Mouse (Mus musculus) liver, embryonic 16.5 days (tissue): ENCODE data around the gene Gfm1. TPM values are rescaled to one million over a fixed set of nuclear protein-coding genes. Genes with fewer than 3 reads are reported as not detected.

ENCODE experiments used
- ATAC-seq: fragments of 200-750 bp; cut with Nextera tagmentation; 2 replicates; pipeline ENCODE4 v1.8.0; 2017; ENCODE audit warnings: low read depth, mild to moderate bottlenecking, moderate number of reproducible peaks, moderate library complexity
- H3K27ac ChIP-seq: fragments of 300-500 bp; sonication (generic); 2 replicates; pipeline ENCODE4 v1.5.1; 2014; ENCODE audit warnings: mild to moderate bottlenecking, low read length
- H3K27me3 ChIP-seq: fragments of 300-500 bp; sonication (generic); 2 replicates; pipeline ENCODE4 v1.6.1; 2014; ENCODE audit warnings: low read depth, low read length, mixed read lengths; ENCODE audit not compliant: control insufficient read depth, insufficient read depth
- H3K36me3 ChIP-seq: fragments of 300-500 bp; sonication (generic); 2 replicates; pipeline ENCODE4 v1.6.1; 2014; ENCODE audit warnings: mild to moderate bottlenecking; ENCODE audit not compliant: control insufficient read depth, insufficient read depth
- H3K4me1 ChIP-seq: fragments of 300-500 bp; sonication (generic); 2 replicates; pipeline ENCODE4 v1.6.1; 2014; ENCODE audit warnings: low read depth, low read length, mixed read lengths; ENCODE audit not compliant: control insufficient read depth
- H3K4me2 ChIP-seq: fragments of 300-500 bp; sonication (generic); 2 replicates; pipeline ENCODE4 v1.6.1; 2014; ENCODE audit warnings: low read depth, low read length, mixed read lengths
- H3K4me3 ChIP-seq: fragments of 300-500 bp; sonication (generic); 2 replicates; pipeline ENCODE4 v1.5.1; 2014; ENCODE audit warnings: low read depth, mild to moderate bottlenecking, low read length
- H3K9ac ChIP-seq: fragments of 300-500 bp; sonication (generic); 2 replicates; pipeline ENCODE4 v1.6.1; 2014; ENCODE audit warnings: low read depth, low read length
- H3K9me3 ChIP-seq: fragments of 300-500 bp; sonication (generic); replicated peaks from 2 replicates; pipeline ENCODE4 v1.6.1; 2016; ENCODE audit warnings: low read length; ENCODE audit not compliant: control insufficient read depth
- WGBS: fragments of 180-500 bp; shearing (Covaris S2); extraction: QIAGEN DNeasy Blood & Tissue Kit; methylation state at CpG from one replicate; pipeline ENCODE4 v1.1.7; 2014; ENCODE audit not compliant: insufficient replicate concordance; 5-methylcytosine and 5-hydroxymethylcytosine counted together
- polyA plus RNA-seq: library from polyadenylated mRNA; unstranded; fragments of >200 nt; fragmentation: Nextera tagmentation; extraction: Ambion mirVana; gene quantifications from 2 replicates; pipeline ENCODE4 v1.2.1, GENCODE M21; 2015

Gfm1 gene
- polyA plus RNA-seq, 1 experiment from 2014 or later = 27.2 TPM

- WGBS = 55% methylated on average over 2 of the region's 2 CpGs
- Histone ChIP-seq H3K4me3 (no peak overlapping the region), H3K4me2 (no peak overlapping the region), H3K4me1 (no peaks in the 10 kb centered on the region), H3K9ac (no peak overlapping the region), H3K9me3 (no peaks in the 10 kb centered on the region), H3K27ac (no peak overlapping the region), H3K36me3 (no peaks in the 10 kb centered on the region), H3K27me3 (no peaks in the 10 kb centered on the region)
- ATAC-seq = no peak
These were observed 75.4 kb downstream of the Gfm1 start for GRCm38 (mm10) chr3:67505286-67505685.

- H3K4me3 ChIP-seq = no peak overlapping the region
- 71% methylated on average over 10 of the region's 10 CpGs for WGBS
- no peaks in the 10 kb centered on the region for H3K4me1 ChIP-seq
- ATAC-seq = no peak
- no peak overlapping the region for H3K27ac ChIP-seq
- peaks cover under 1% of the 10 kb centered on the region; the same call in 1 of the 2 replicates for H3K27me3 ChIP-seq
- H3K4me2 ChIP-seq = no peak overlapping the region
- H3K9me3 ChIP-seq = no peaks in the 10 kb centered on the region
- H3K9ac ChIP-seq = no peak overlapping the region
- H3K36me3 ChIP-seq = no peaks in the 10 kb centered on the region
These were observed 78.5 kb downstream of the Gfm1 start for GRCm38 (mm10) chr3:67508216-67508892.

GRCm38 (mm10) chr3:67512807-67513206 is 82.9 kb downstream of the Gfm1 start:
- H3K4me1 ChIP-seq = no peaks in the 10 kb centered on the region; the same call in none of the 2 replicates
- WGBS = 5% methylated on average over 5 of the region's 5 CpGs
- no peaks in the 10 kb centered on the region for H3K36me3 ChIP-seq
- H3K4me3 ChIP-seq = no peak overlapping the region
- no peak overlapping the region for H3K9ac ChIP-seq
- no peak overlapping the region for H3K4me2 ChIP-seq
- peaks cover 31% of the 10 kb centered on the region for H3K27me3 ChIP-seq
- no peak overlapping the region for H3K27ac ChIP-seq
- no peaks in the 10 kb centered on the region for H3K9me3 ChIP-seq
- peak; percentile 41; the same call in 1 of the 2 replicates for ATAC-seq

GRCm38 (mm10) chr3:67514801-67515273 is 84.9 kb downstream of the Gfm1 start:
- peak overlapping the region; percentile 80 for H3K4me2 ChIP-seq
- H3K4me3 ChIP-seq = peak overlapping the region; percentile 57
- H3K9ac ChIP-seq = peak overlapping the region; percentile 37
- H3K4me1 ChIP-seq = no peaks in the 10 kb centered on the region; the same call in none of the 2 replicates
- H3K27ac ChIP-seq = no peak overlapping the region
- peaks cover 31% of the 10 kb centered on the region for H3K27me3 ChIP-seq
- H3K9me3 ChIP-seq = no peaks in the 10 kb centered on the region
- WGBS = 5% methylated on average over 40 of the region's 40 CpGs
- ATAC-seq = no peak
- no peaks in the 10 kb centered on the region for H3K36me3 ChIP-seq

GRCm38 (mm10) chr3:67515274-67515801 is 85.4 kb downstream of the Gfm1 start, which contains the start of gene Rarres1:
Gene Rarres1 (minus strand): TSS chr3:67515523.
- peak; percentile 37; the same call in 1 of the 2 replicates for ATAC-seq
- H3K27me3 ChIP-seq = peaks cover 31% of the 10 kb centered on the region
- no peaks in the 10 kb centered on the region for H3K36me3 ChIP-seq
- no peaks in the 10 kb centered on the region; the same call in none of the 2 replicates for H3K4me1 ChIP-seq
- H3K27ac ChIP-seq = no peak within 1 kb of the TSS
- H3K9ac ChIP-seq = peak within 1 kb of the TSS; percentile 37
- H3K9me3 ChIP-seq = no peaks in the 10 kb centered on the region
- peak within 1 kb of the TSS; percentile 80 for H3K4me2 ChIP-seq
- WGBS = 2% methylated on average over 38 of the region's 38 CpGs
- H3K4me3 ChIP-seq = peak within 1 kb of the TSS; percentile 57

- WGBS = 63% methylated on average over 5 of the region's 5 CpGs
- Histone ChIP-seq H3K4me3 (no peak overlapping the region), H3K27ac (no peak overlapping the region), H3K4me2 (no peak overlapping the region), H3K27me3 (peaks cover 9% of the 10 kb centered on the region), H3K9ac (no peak overlapping the region), H3K9me3 (no peaks in the 10 kb centered on the region), H3K36me3 (no peaks in the 10 kb centered on the region), H3K4me1 (no peaks in the 10 kb centered on the region; the same call in 1 of the 2 replicates)
- ATAC-seq = no peak
These were observed 90.8 kb downstream of the Gfm1 start for GRCm38 (mm10) chr3:67520568-67521143.

- ATAC-seq = no peak
- no peak overlapping the region for H3K4me3 ChIP-seq
- 59% methylated on average over 8 of the region's 8 CpGs for WGBS
These were observed 92.8 kb downstream of the Gfm1 start for GRCm38 (mm10) chr3:67522709-67523108.

GRCm38 (mm10) chr3:67524768-67525167 is 94.9 kb downstream of the Gfm1 start:
- H3K27ac ChIP-seq = no peak overlapping the region
- no peak overlapping the region for H3K4me3 ChIP-seq
- H3K36me3 ChIP-seq = no peaks in the 10 kb centered on the region
- H3K4me2 ChIP-seq = no peak overlapping the region
- ATAC-seq = no peak
- 61% methylated on average over 6 of the region's 6 CpGs for WGBS
- no peaks in the 10 kb centered on the region for H3K9me3 ChIP-seq
- H3K27me3 ChIP-seq = no peaks in the 10 kb centered on the region
- H3K9ac ChIP-seq = no peak overlapping the region
- H3K4me1 ChIP-seq = no peaks in the 10 kb centered on the region

More at GRCm38 (mm10) chr3:67522709-67523108, 92.8 kb downstream of the Gfm1 start:
- Histone ChIP-seq H3K27me3 (no peaks in the 10 kb centered on the region; the same call in 1 of the 2 replicates), H3K9ac (no peak overlapping the region), H3K27ac (no peak overlapping the region), H3K4me1 (no peaks in the 10 kb centered on the region), H3K4me2 (no peak overlapping the region), H3K9me3 (no peaks in the 10 kb centered on the region), H3K36me3 (no peaks in the 10 kb centered on the region)
